Mouse (Mus musculus): ENCODE results near the gene Gm45716.

- TF ChIP-seq CTCF (IDR thresholded peaks at IDR 0.05; ENCODE audit: low read depth) (no peak), EP300 (IDR thresholded peaks at IDR 0.05; ENCODE audit: low read depth) (peak; percentile 28; the same call in 1 of the 2 replicates)
These were observed 69.5 kb downstream of the Gm45716 start for GRCm38 (mm10) chr11:90256833-90257525.
